Mouse (Mus musculus): ENCODE results near the gene Snap91.

- TF ChIP-seq CTCF (IDR thresholded peaks at IDR 0.05; ENCODE audit: insufficient read depth, low read depth, low read length) = no peak
- TF ChIP-seq POLR2A (IDR thresholded peaks at IDR 0.05; ENCODE audit: insufficient read depth, low read depth, low read length) = no peak
Measured at GRCm38 (mm10) chr9:86791927-86792326, 88.5 kb downstream of the Snap91 start.
